Mouse (Mus musculus) embryonic facial prominence, embryonic 13.5 days (tissue): Measurements from ENCODE around the gene Zg16. TPM values are rescaled to one million over a fixed set of nuclear protein-coding genes. Genes with fewer than 3 reads are reported as not detected.
A peak's percentile ranks its signal among the peaks of the same experiment; 100 is the strongest.

Experiments used
- ATAC-seq: fragments of 200-750 bp; cut with Nextera tagmentation; 2 replicates; pipeline ENCODE4 v1.8.0; 2017; ENCODE audit warnings: low read depth; ENCODE audit not compliant: insufficient number of reproducible peaks, insufficient read depth, low FRiP score, low TSS enrichment
- H3K27ac ChIP-seq: fragments of 300-500 bp; sonication (generic); 2 replicates; pipeline ENCODE4 v1.5.1; 2015; ENCODE audit warnings: moderate library complexity, mild to moderate bottlenecking, inconsistent platforms
- H3K27me3 ChIP-seq: fragments of 300-500 bp; sonication (generic); 2 replicates; pipeline ENCODE4 v1.6.1; 2015; ENCODE audit warnings: mild to moderate bottlenecking, inconsistent platforms
- H3K36me3 ChIP-seq: fragments of 300-500 bp; sonication (generic); 2 replicates; pipeline ENCODE4 v1.6.1; 2015; ENCODE audit warnings: mild to moderate bottlenecking, inconsistent platforms
- H3K4me1 ChIP-seq: fragments of 300-500 bp; sonication (generic); 2 replicates; pipeline ENCODE4 v1.6.1; 2015; ENCODE audit warnings: inconsistent platforms
- H3K4me2 ChIP-seq: fragments of 300-500 bp; sonication (generic); 2 replicates; pipeline ENCODE4 v1.6.1; 2015; ENCODE audit warnings: moderate library complexity, mild to moderate bottlenecking, inconsistent platforms
- H3K4me3 ChIP-seq: fragments of 300-500 bp; sonication (generic); 2 replicates; pipeline ENCODE4 v1.5.1; 2015; ENCODE audit warnings: mild to moderate bottlenecking, inconsistent platforms
- H3K9ac ChIP-seq: fragments of 300-500 bp; sonication (generic); 2 replicates; pipeline ENCODE4 v1.6.1; 2015; ENCODE audit warnings: mild to moderate bottlenecking, inconsistent platforms
- H3K9me3 ChIP-seq: fragments of 300-500 bp; sonication (generic); 2 replicates; pipeline ENCODE4 v1.6.1; 2016; ENCODE audit warnings: inconsistent platforms
- WGBS: fragments of 180-500 bp; shearing (Covaris S2); methylation state at CpG from one replicate; pipeline ENCODE4 v1.1.7; 2015; ENCODE audit warnings: mixed read lengths; 5-methylcytosine and 5-hydroxymethylcytosine counted together
- polyA plus RNA-seq: library from polyadenylated mRNA; unstranded; fragments of >200 nt; fragmentation: Nextera tagmentation; extraction: Ambion mirVana; gene quantifications from 2 replicates; pipeline ENCODE4 v1.2.1, GENCODE M21; 2015

Zg16 gene
- polyA plus RNA-seq, 1 experiment from 2014 or later, result not detected

DNA sequence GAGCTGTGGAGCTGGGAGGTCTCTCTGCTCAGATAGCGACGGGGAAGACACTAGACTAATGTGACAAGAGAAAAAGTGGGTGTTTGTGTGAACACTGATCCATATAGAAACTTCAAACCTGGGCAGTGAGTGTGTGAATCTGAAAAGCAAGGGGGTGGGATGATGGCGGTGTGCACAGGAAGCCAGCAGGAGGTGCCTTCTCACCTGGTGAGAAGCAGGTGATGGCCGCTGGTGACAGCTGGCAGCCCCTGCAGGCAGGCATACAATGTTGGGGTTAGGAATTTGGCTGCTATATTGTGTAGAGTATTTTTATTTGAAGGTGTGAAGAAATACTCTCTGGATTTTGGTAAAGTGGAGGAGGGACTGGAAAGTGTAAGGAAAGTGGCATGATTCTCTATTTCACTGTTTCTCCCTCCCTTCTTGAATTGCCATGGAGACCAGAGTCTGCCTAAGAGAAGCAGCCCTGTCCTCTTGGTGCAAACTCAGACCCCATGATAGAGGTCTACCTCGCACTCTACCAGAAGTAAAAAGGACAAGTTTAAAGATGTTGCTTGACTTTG, 32.0 kb downstream of the Zg16 start:
- H3K9me3 ChIP-seq, result no peaks in the 10 kb centered on the region
- H3K4me3 ChIP-seq, result no peak overlapping the region
- H3K36me3 ChIP-seq, result no peaks in the 10 kb centered on the region
- 70% methylated on average over 5 of the region's 5 CpGs for WGBS
- H3K27me3 ChIP-seq, result peaks cover 8% of the 10 kb centered on the region; the same call in 1 of the 2 replicates
- no peak overlapping the region for H3K9ac ChIP-seq
- H3K4me2 ChIP-seq, result no peak overlapping the region
- no peak for ATAC-seq
- H3K4me1 ChIP-seq, result no peaks in the 10 kb centered on the region
- no peak overlapping the region for H3K27ac ChIP-seq

DNA sequence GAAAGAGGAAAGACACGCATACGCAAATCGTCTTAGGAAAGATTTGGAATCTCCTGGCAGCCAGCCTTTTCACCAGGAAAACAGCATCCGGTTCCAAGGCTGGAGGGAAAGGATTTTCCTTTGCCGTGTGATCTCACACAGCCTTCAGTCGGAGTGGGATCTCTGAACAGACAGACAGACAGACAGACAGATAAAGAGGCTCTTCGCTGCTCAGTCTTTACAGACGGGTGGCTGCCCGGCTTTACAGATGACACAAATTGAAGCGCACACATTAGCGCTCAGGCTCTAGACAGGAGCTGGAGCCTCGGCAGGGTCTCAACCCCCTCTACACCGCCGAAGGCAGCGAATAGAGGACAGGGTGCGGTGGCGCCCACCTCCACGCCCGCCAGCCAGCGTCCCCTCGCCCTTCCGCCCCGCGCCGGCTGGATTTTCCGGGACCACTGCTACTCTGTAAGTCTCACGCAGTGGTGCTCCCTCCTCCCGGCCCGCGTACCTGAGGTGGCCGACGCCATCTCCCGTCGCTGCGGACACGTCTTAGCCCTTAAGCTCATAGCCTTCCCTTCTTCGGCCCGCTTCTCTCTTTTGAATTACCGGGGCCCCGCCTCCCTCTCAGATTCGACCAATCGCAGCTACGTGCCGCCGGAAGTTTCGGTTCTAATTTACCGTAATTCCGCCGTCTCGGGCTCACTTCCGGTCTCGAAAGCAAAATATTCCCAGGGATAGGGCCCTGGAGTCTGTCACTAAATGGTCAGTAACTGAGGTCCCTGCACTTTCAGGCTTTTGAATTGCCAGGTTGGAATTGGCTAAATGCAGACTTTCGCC, 45.1 kb downstream of the Zg16 start, which contains the start of gene Kif22:
Kif22 (minus strand) TSS at position 621 of the 822 bp plus-strand sequence.
- Histone ChIP-seq H3K9me3 (no peaks in the 10 kb centered on the region), H3K4me1 (peaks cover 19% of the 10 kb centered on the region), H3K4me2 (peak within 1 kb of the TSS; percentile 84), H3K27ac (peak within 1 kb of the TSS; percentile 68), H3K36me3 (peaks cover 22% of the 10 kb centered on the region), H3K27me3 (no peaks in the 10 kb centered on the region), H3K9ac (peak within 1 kb of the TSS; percentile 78), H3K4me3 (peak within 1 kb of the TSS; percentile 68)
- ATAC-seq, result peak; percentile 56; the same call in 1 of the 2 replicates
- WGBS, result under 1% methylated on average over 52 of the region's 53 CpGs

DNA sequence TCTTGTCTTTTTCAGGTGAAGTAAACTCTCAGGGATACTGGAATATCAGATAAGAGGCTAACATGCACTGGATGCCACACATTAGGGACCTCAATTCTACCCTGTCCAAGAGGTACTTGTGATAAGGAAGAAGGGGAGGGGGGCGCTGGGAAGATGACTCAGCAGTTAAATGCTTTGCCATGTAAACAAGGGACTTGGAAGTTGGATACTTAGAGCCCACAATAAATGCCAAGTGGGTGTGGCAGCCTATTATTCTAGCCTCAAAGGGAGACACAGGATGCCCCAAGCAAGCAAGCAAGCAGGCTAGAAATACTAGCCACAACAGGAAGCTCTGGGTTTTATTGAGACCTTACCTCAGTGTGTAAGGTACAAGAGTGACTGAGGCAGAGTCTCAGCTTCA, 55.9 kb downstream of the Zg16 start:
- no peak for ATAC-seq
- 97% methylated on average over 1 of the region's 1 CpGs for WGBS
- Histone ChIP-seq H3K4me3 (no peak overlapping the region), H3K4me2 (no peak overlapping the region), H3K9me3 (no peaks in the 10 kb centered on the region), H3K27ac (no peak overlapping the region), H3K27me3 (no peaks in the 10 kb centered on the region), H3K36me3 (peaks cover 70% of the 10 kb centered on the region), H3K9ac (no peak overlapping the region), H3K4me1 (peaks cover 8% of the 10 kb centered on the region)

DNA sequence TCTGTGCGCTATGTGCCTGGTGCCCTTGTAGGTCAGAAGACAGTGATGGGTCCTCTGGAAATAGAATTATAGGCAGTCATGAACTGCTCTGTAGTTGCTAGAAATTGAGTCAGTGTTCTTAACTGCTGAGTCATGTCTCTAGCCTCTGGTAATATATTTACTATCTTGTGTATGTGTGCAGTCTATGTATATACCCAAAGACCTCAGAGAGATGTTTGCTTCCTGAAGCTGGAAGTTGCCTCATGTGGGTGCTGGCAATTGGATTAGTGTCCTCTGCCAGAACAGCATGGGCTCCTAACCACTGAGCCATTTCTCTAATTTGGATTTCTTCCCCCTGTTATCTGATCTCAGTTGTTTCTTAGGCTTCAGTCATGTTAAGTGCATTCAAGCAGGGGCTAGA, 57.0 kb downstream of the Zg16 start:
- peaks cover 61% of the 10 kb centered on the region for H3K36me3 ChIP-seq
- H3K4me2 ChIP-seq, result no peak overlapping the region
- no peak overlapping the region for H3K9ac ChIP-seq
- H3K4me1 ChIP-seq, result peaks cover 8% of the 10 kb centered on the region
- ATAC-seq, result no peak
- no peak overlapping the region for H3K4me3 ChIP-seq
- H3K27me3 ChIP-seq, result no peaks in the 10 kb centered on the region
- no peak overlapping the region for H3K27ac ChIP-seq
- H3K9me3 ChIP-seq, result no peaks in the 10 kb centered on the region
- WGBS, result 96% methylated on average over 1 of the region's 1 CpGs

DNA sequence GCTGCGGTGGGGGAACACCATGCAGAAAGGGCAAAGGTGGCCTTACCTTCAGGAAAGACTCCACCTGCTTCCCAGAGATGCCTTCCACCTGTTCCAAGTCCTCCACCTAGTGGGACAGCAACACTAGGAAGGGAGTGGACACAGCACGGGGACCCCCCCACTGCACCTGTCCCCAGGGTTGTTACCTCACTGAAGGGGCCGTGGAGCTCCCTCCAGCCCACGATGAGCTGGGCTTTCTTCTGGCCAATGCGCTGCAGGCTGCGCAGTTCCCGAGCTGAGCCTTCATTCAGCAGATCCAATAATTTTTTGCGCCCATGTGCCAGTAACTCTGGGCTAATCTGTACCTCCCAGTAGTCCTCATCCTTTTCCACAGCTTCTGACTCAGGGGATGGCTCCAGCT, 59.2 kb downstream of the Zg16 start:
- Histone ChIP-seq H3K36me3 (peaks cover 60% of the 10 kb centered on the region), H3K27ac (peak overlapping the region; percentile 99), H3K4me2 (peak overlapping the region; percentile 58), H3K9me3 (no peaks in the 10 kb centered on the region), H3K27me3 (no peaks in the 10 kb centered on the region), H3K4me3 (peak overlapping the region; percentile 72), H3K9ac (peak overlapping the region; percentile 75), H3K4me1 (peaks cover 31% of the 10 kb centered on the region)
- WGBS, result 60% methylated on average over 8 of the region's 8 CpGs
- ATAC-seq, result no peak

DNA sequence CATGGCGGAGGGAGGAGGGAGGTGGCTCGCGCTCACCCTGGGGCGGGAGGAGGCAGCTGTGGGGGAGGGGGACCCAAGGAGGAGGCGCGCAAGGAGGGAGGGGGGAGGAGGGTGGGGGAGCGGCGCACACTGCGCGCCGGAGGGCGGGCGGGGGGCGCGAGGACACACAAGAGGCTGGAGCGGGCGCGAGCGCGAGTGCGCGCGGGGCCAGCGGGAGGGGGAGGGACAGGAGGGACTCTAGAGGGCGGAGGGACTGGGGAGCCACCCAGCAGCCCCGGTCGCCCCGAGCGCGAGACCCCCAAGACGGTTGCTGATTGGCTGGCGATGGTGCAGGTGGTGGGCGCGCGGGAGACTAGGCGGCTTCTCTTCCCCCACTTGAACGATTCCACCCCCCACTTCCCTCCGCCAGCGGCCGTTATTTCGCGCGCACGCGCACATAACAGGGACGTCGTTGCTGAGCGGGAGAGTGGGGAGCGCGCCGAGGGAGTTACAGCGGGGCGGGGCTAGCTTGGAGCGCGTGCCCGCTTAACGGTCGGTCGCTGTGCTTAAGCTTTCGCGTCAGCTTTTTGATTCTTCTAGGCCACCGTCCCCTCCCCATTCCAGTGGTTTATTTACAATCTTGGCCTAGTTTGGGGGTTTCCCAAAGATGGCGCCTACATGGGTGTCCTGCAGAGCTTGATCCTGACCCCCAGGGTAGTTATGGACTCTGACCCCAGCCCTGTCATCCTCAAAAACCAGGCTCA, 60.0 kb downstream of the Zg16 start, which contains the start of gene Maz:
Maz (minus strand) TSS at position 54 of the 743 bp plus-strand sequence.
- peak within 1 kb of the TSS; percentile 97 for H3K4me2 ChIP-seq
- peaks cover 38% of the 10 kb centered on the region for H3K4me1 ChIP-seq
- peak within 1 kb of the TSS; percentile 99 for H3K9ac ChIP-seq
- no peaks in the 10 kb centered on the region for H3K9me3 ChIP-seq
- peak; percentile 90 for ATAC-seq
- H3K27me3 ChIP-seq, result no peaks in the 10 kb centered on the region
- peak within 1 kb of the TSS; percentile 99 for H3K27ac ChIP-seq
- under 1% methylated on average over 42 of the region's 63 CpGs for WGBS
- H3K4me3 ChIP-seq, result peak within 1 kb of the TSS; percentile 72
- peaks cover 60% of the 10 kb centered on the region for H3K36me3 ChIP-seq

DNA sequence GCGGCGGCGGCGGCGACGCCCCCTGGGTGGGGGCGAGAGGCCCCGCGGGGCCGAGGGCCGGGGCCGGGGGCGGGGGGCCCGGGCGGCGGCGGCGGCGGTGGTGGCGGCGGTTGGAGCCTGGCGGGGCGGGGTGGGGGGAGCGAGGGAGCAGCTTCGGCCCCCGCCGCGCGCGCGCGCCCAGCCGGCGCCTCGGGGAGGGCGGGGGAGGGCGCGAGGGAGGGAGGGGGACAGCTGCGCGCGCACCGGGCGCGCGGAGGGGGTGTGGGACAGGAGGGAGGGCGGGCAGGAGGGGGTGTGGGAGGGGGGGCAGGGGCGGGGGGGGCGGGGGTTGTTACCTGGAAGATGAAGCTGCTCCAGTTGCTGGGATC, 60.5 kb downstream of the Zg16 start:
- Histone ChIP-seq H3K36me3 (peaks cover 57% of the 10 kb centered on the region), H3K4me2 (peak overlapping the region; percentile 97)
- ATAC-seq, result no peak; the same call in 1 of the 2 replicates

DNA sequence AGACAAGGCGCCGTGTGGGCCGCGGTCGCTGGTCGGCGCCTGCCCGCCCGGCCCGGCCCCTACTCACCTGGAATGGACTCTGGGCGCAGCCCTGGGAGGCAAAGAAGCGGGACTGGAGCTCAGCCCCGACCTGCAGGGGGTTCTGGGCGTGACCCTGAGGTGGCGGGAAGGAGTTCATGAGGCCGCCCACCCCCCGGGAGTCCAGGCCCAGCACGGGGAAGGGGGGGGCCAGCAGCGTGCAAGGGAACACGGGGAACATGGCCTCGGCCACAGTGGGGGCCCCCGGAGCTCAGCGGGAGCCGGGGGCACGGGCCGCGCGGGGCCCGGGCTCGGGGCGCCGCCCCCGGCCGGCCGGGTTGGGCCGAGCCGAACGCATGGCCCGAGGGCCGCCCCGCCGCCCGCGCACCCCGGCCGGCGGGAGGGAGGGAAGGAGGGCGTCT, 60.9 kb downstream of the Zg16 start:
- H3K36me3 ChIP-seq, result peaks cover 53% of the 10 kb centered on the region
- peak; percentile 8; the same call in 1 of the 2 replicates for ATAC-seq
- H3K27me3 ChIP-seq, result no peaks in the 10 kb centered on the region
- H3K9me3 ChIP-seq, result no peaks in the 10 kb centered on the region
- H3K4me2 ChIP-seq, result peak overlapping the region; percentile 97
- WGBS, result 0% methylated on average over 23 of the region's 48 CpGs
- H3K4me3 ChIP-seq, result peak overlapping the region; percentile 72
- peaks cover 48% of the 10 kb centered on the region for H3K4me1 ChIP-seq
- H3K27ac ChIP-seq, result peak overlapping the region; percentile 99
- H3K9ac ChIP-seq, result peak overlapping the region; percentile 99

More for the DNA sequence above, 60.5 kb downstream of the Zg16 start:
- peak overlapping the region; percentile 99 for H3K9ac ChIP-seq
- peak overlapping the region; percentile 72 for H3K4me3 ChIP-seq
- no peaks in the 10 kb centered on the region for H3K27me3 ChIP-seq
- 2% methylated on average over 14 of the region's 48 CpGs for WGBS
- no peaks in the 10 kb centered on the region for H3K9me3 ChIP-seq
- H3K4me1 ChIP-seq, result peaks cover 44% of the 10 kb centered on the region
- peak overlapping the region; percentile 99 for H3K27ac ChIP-seq

DNA sequence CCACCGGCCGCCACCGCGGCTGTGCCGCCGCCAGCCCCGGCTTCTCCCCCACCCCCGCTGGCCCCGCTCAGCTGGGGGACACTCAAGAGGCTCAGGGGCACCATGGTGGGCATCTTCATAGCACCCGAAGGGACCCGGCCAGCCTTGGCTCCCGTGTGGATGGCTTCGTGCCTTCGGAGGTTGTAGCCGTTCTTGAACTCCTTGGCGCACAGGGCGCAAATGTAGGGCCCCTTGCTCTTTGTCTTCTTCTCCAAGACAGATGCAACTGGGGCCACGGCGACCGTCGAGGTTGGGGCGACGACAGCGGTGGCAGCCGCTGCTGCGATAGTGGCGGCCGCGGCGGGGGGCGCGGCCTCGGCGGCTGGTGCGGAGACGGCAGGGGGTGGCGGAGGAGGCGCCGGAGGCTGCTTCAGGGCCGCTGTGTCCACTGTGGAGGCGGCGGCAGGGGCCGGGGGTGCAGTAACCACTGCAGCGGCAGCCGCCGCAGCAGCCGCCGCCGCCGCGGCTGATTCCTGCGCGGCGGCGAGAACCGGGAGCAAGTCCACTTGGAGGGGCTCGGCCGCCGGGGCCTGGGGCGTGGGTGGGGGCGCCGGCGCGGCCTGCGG, 61.5 kb downstream of the Zg16 start:
- Histone ChIP-seq H3K4me2 (peak overlapping the region; percentile 97), H3K27me3 (no peaks in the 10 kb centered on the region), H3K4me3 (peak overlapping the region; percentile 72), H3K4me1 (peaks cover 50% of the 10 kb centered on the region), H3K9me3 (no peaks in the 10 kb centered on the region), H3K9ac (peak overlapping the region; percentile 99), H3K36me3 (peaks cover 48% of the 10 kb centered on the region), H3K27ac (peak overlapping the region; percentile 99)
- ATAC-seq, result no peak
- under 1% methylated on average over 53 of the region's 65 CpGs for WGBS

DNA sequence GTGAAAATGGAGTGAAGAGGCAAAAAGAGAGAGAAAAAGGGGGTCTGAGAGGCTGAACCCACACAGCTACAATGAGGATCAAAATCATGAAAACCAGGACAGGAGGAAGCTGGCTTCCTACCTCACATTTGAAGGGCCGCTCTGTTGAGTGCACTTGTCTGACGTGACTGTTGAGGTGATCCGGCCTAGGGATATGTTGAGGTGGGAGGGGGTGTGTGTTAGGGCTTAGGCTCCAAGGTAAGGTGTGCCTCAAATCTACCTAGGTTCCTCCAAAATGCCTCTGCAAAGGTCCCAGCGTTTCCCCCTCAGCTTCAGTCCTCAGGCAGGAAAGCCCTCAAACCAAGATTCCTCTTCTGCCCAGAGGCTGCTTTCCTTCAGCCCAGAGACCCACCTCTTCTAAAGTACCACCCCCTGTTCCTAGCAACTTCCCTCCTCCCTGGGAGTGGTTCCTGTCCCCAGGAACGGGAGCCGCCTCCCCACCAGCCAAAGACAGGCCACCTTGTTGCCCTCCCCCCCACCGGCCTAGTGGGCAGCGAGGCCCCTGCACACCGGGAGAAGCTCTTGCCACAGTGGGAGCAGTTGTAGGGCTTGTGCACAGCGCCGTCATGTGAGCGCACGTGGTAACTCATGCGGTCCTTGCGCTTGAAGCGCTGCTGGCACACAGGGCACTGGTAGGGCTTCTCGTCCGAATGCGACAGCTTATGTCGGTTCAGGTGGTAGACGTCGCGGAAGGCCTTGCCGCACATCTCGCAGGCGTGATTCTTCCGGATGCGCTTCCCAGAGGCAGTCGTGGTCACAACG, 62.2 kb downstream of the Zg16 start:
- Histone ChIP-seq H3K9ac (peak overlapping the region; percentile 99), H3K4me1 (peaks cover 57% of the 10 kb centered on the region), H3K4me3 (peak overlapping the region; percentile 72), H3K9me3 (no peaks in the 10 kb centered on the region), H3K36me3 (peaks cover 40% of the 10 kb centered on the region), H3K4me2 (peak overlapping the region; percentile 97), H3K27me3 (no peaks in the 10 kb centered on the region), H3K27ac (peak overlapping the region; percentile 99)
- 0 out of 2 replicates have a peak, but pooled peaks have one; percentile 1 for ATAC-seq
- WGBS, result under 1% methylated on average over 30 of the region's 30 CpGs
